Mouse (Mus musculus): ENCODE results near the gene Impg1. TPM values are rescaled to one million over a fixed set of nuclear protein-coding genes. Genes with fewer than 3 reads are reported as not detected.

Gene Impg1
- polyA plus RNA-seq, 1 experiment from 2014 or later = not detected

GRCm38 (mm10) chr9:80277770-80278169 is 187.5 kb downstream of the Impg1 start:
- no peaks in the 10 kb centered on the region for H3K36me3 ChIP-seq (ENCODE audit: control insufficient read depth, insufficient read depth)
- H3K4me3 ChIP-seq (replicated peaks; ENCODE audit: low read length) = no peak overlapping the region
- no peak overlapping the region for H3K27ac ChIP-seq (ENCODE audit: low read length)
- WGBS = 81% methylated on average over 6 of the region's 6 CpGs
- H3K4me2 ChIP-seq (ENCODE audit: low read length) = no peak overlapping the region
- H3K4me1 ChIP-seq (replicated peaks; ENCODE audit: control insufficient read depth, insufficient read depth, low read length) = peaks cover under 1% of the 10 kb centered on the region; the same call in 1 of the 2 replicates
- H3K27me3 ChIP-seq (replicated peaks; ENCODE audit: control insufficient read depth, insufficient read depth, low read length) = no peaks in the 10 kb centered on the region
- H3K9ac ChIP-seq (replicated peaks; ENCODE audit: low read depth, low read length) = no peak overlapping the region
- H3K9me3 ChIP-seq (ENCODE audit: control insufficient read depth, low read length) = no peaks in the 10 kb centered on the region
- ATAC-seq = no peak

- no peak for ATAC-seq
- Histone ChIP-seq H3K27me3 (replicated peaks; ENCODE audit: control insufficient read depth, insufficient read depth, low read length) (no peaks in the 10 kb centered on the region), H3K9me3 (ENCODE audit: control insufficient read depth, low read length) (no peaks in the 10 kb centered on the region), H3K27ac (ENCODE audit: low read length) (no peak overlapping the region), H3K4me2 (ENCODE audit: low read length) (no peak overlapping the region), H3K4me1 (replicated peaks; ENCODE audit: control insufficient read depth, insufficient read depth, low read length) (peaks cover 6% of the 10 kb centered on the region; the same call in 1 of the 2 replicates), H3K4me3 (replicated peaks; ENCODE audit: low read length) (no peak overlapping the region), H3K36me3 (ENCODE audit: control insufficient read depth, insufficient read depth) (no peaks in the 10 kb centered on the region), H3K9ac (replicated peaks; ENCODE audit: low read depth, low read length) (no peak overlapping the region)
- WGBS = 50% methylated on average over 2 of the region's 2 CpGs
Observed at GRCm38 (mm10) chr9:80277157-80277556, 188.1 kb downstream of the Impg1 start.

GRCm38 (mm10) chr9:80275772-80276134 is 189.5 kb downstream of the Impg1 start:
- WGBS = 85% methylated on average over 1 of the region's 1 CpGs
- H3K9ac ChIP-seq (replicated peaks; ENCODE audit: low read depth, low read length) = no peak overlapping the region
- H3K9me3 ChIP-seq (ENCODE audit: control insufficient read depth, low read length) = no peaks in the 10 kb centered on the region
- no peak overlapping the region for H3K27ac ChIP-seq (ENCODE audit: low read length)
- no peak overlapping the region for H3K4me2 ChIP-seq (ENCODE audit: low read length)
- H3K36me3 ChIP-seq (ENCODE audit: control insufficient read depth, insufficient read depth) = no peaks in the 10 kb centered on the region
- no peaks in the 10 kb centered on the region for H3K27me3 ChIP-seq (replicated peaks; ENCODE audit: control insufficient read depth, insufficient read depth, low read length)
- H3K4me3 ChIP-seq (replicated peaks; ENCODE audit: low read length) = no peak overlapping the region
- no peak for ATAC-seq
- H3K4me1 ChIP-seq (replicated peaks; ENCODE audit: control insufficient read depth, insufficient read depth, low read length) = peaks cover 6% of the 10 kb centered on the region; the same call in 1 of the 2 replicates

GRCm38 (mm10) chr9:80275053-80275771 is 190.1 kb downstream of the Impg1 start:
- WGBS = 87% methylated on average over 8 of the region's 8 CpGs
- ATAC-seq = no peak

GRCm38 (mm10) chr9:80272951-80273350 is 192.3 kb downstream of the Impg1 start:
- ATAC-seq = peak; percentile 80
- WGBS = 15% methylated on average over 1 of the region's 1 CpGs
- Histone ChIP-seq H3K9ac (replicated peaks; ENCODE audit: low read depth, low read length) (no peak overlapping the region), H3K4me2 (ENCODE audit: low read length) (no peak overlapping the region), H3K27me3 (replicated peaks; ENCODE audit: control insufficient read depth, insufficient read depth, low read length) (no peaks in the 10 kb centered on the region), H3K36me3 (ENCODE audit: control insufficient read depth, insufficient read depth) (no peaks in the 10 kb centered on the region), H3K4me1 (replicated peaks; ENCODE audit: control insufficient read depth, insufficient read depth, low read length) (peaks cover 6% of the 10 kb centered on the region; the same call in 1 of the 2 replicates), H3K4me3 (replicated peaks; ENCODE audit: low read length) (no peak overlapping the region), H3K9me3 (ENCODE audit: control insufficient read depth, low read length) (no peaks in the 10 kb centered on the region), H3K27ac (ENCODE audit: low read length) (no peak overlapping the region)

More at GRCm38 (mm10) chr9:80275053-80275771, 190.1 kb downstream of the Impg1 start:
- Histone ChIP-seq H3K4me3 (replicated peaks; ENCODE audit: low read length) (no peak overlapping the region), H3K36me3 (ENCODE audit: control insufficient read depth, insufficient read depth) (no peaks in the 10 kb centered on the region), H3K9me3 (ENCODE audit: control insufficient read depth, low read length) (no peaks in the 10 kb centered on the region), H3K4me1 (replicated peaks; ENCODE audit: control insufficient read depth, insufficient read depth, low read length) (peaks cover 6% of the 10 kb centered on the region; the same call in 1 of the 2 replicates), H3K9ac (replicated peaks; ENCODE audit: low read depth, low read length) (no peak overlapping the region), H3K4me2 (ENCODE audit: low read length) (no peak overlapping the region), H3K27me3 (replicated peaks; ENCODE audit: control insufficient read depth, insufficient read depth, low read length) (no peaks in the 10 kb centered on the region), H3K27ac (ENCODE audit: low read length) (no peak overlapping the region)

- no peaks in the 10 kb centered on the region for H3K27me3 ChIP-seq (replicated peaks; ENCODE audit: control insufficient read depth, insufficient read depth, low read length)
- H3K36me3 ChIP-seq (ENCODE audit: control insufficient read depth, insufficient read depth) = no peaks in the 10 kb centered on the region
- ATAC-seq = no peak
- H3K9me3 ChIP-seq (ENCODE audit: control insufficient read depth, low read length) = no peaks in the 10 kb centered on the region
- H3K4me3 ChIP-seq (replicated peaks; ENCODE audit: low read length) = no peak overlapping the region
- H3K27ac ChIP-seq (ENCODE audit: low read length) = no peak overlapping the region
- 90% methylated on average over 8 of the region's 8 CpGs for WGBS
- H3K4me2 ChIP-seq (ENCODE audit: low read length) = no peak overlapping the region
- H3K4me1 ChIP-seq (replicated peaks; ENCODE audit: control insufficient read depth, insufficient read depth, low read length) = peaks cover 6% of the 10 kb centered on the region; the same call in 1 of the 2 replicates
- H3K9ac ChIP-seq (replicated peaks; ENCODE audit: low read depth, low read length) = no peak overlapping the region
Observed at GRCm38 (mm10) chr9:80269596-80269995, 195.7 kb downstream of the Impg1 start.

GRCm38 (mm10) chr9:80266507-80266906 is 198.8 kb downstream of the Impg1 start:
- no peak overlapping the region for H3K9ac ChIP-seq (replicated peaks; ENCODE audit: low read depth, low read length)
- 91% methylated on average over 7 of the region's 7 CpGs for WGBS
- no peak overlapping the region for H3K27ac ChIP-seq (ENCODE audit: low read length)
- no peaks in the 10 kb centered on the region for H3K27me3 ChIP-seq (replicated peaks; ENCODE audit: control insufficient read depth, insufficient read depth, low read length)
- no peaks in the 10 kb centered on the region for H3K36me3 ChIP-seq (ENCODE audit: control insufficient read depth, insufficient read depth)
- no peak for ATAC-seq
- H3K9me3 ChIP-seq (ENCODE audit: control insufficient read depth, low read length) = no peaks in the 10 kb centered on the region
- H3K4me1 ChIP-seq (replicated peaks; ENCODE audit: control insufficient read depth, insufficient read depth, low read length) = no peaks in the 10 kb centered on the region
- no peak overlapping the region for H3K4me2 ChIP-seq (ENCODE audit: low read length)
- H3K4me3 ChIP-seq (replicated peaks; ENCODE audit: low read length) = no peak overlapping the region

GRCm38 (mm10) chr9:80266086-80266485 is 199.2 kb downstream of the Impg1 start:
- WGBS = 84% methylated on average over 7 of the region's 7 CpGs
- H3K4me3 ChIP-seq (replicated peaks; ENCODE audit: low read length) = no peak overlapping the region
- no peak overlapping the region for H3K4me2 ChIP-seq (ENCODE audit: low read length)
- H3K4me1 ChIP-seq (replicated peaks; ENCODE audit: control insufficient read depth, insufficient read depth, low read length) = no peaks in the 10 kb centered on the region
- H3K27me3 ChIP-seq (replicated peaks; ENCODE audit: control insufficient read depth, insufficient read depth, low read length) = no peaks in the 10 kb centered on the region
- no peak for ATAC-seq
- no peaks in the 10 kb centered on the region for H3K36me3 ChIP-seq (ENCODE audit: control insufficient read depth, insufficient read depth)
- no peaks in the 10 kb centered on the region for H3K9me3 ChIP-seq (ENCODE audit: control insufficient read depth, low read length)
- no peak overlapping the region for H3K9ac ChIP-seq (replicated peaks; ENCODE audit: low read depth, low read length)
- no peak overlapping the region for H3K27ac ChIP-seq (ENCODE audit: low read length)
